Mouse (Mus musculus) stomach, postnatal 0 days (tissue): ENCODE measurements around the gene Eea1. TPM values are rescaled to one million over a fixed set of nuclear protein-coding genes. Genes with fewer than 3 reads are reported as not detected.

ENCODE experiments used
- ATAC-seq: fragments of 200-750 bp; cut with Nextera tagmentation; 2 replicates; pipeline ENCODE4 v1.8.0; 2017; ENCODE audit not compliant: low FRiP score, low TSS enrichment
- DNase-seq: peaks from one replicate; pipeline ENCODE4 v3.0.0-alpha.2; 2016; ENCODE audit warnings: low spot score
- H3K27ac ChIP-seq: fragments of 300-500 bp; sonication (generic); replicated peaks from 2 replicates; pipeline ENCODE4 v1.5.1; 2014; ENCODE audit warnings: mild to moderate bottlenecking, control low read depth
- H3K27me3 ChIP-seq: fragments of 300-500 bp; sonication (generic); 2 replicates; pipeline ENCODE4 v1.6.1; 2014; ENCODE audit warnings: low read length; ENCODE audit not compliant: control insufficient read depth, insufficient read depth
- H3K36me3 ChIP-seq: fragments of 300-500 bp; sonication (generic); 2 replicates; pipeline ENCODE4 v1.6.1; 2014; ENCODE audit warnings: low read length, mixed read lengths; ENCODE audit not compliant: control insufficient read depth, insufficient read depth
- H3K4me1 ChIP-seq: fragments of 300-500 bp; sonication (generic); replicated peaks from 2 replicates; pipeline ENCODE4 v1.6.1; 2014; ENCODE audit warnings: antibody characterized with exemption; ENCODE audit not compliant: control insufficient read depth, insufficient read depth
- H3K4me2 ChIP-seq: fragments of 300-500 bp; sonication (generic); replicated peaks from 2 replicates; pipeline ENCODE4 v1.6.1; 2014; ENCODE audit warnings: low read depth, mild to moderate bottlenecking, control low read depth, moderate library complexity
- H3K4me3 ChIP-seq: fragments of 300-500 bp; sonication (generic); 2 replicates; pipeline ENCODE4 v1.5.1; 2014; ENCODE audit warnings: low read depth, low read length, control low read depth
- H3K9ac ChIP-seq: fragments of 300-500 bp; sonication (generic); 2 replicates; pipeline ENCODE4 v1.6.1; 2014; ENCODE audit warnings: mild to moderate bottlenecking, low read length, control low read depth, mixed read lengths
- H3K9me3 ChIP-seq: fragments of 300-500 bp; sonication (generic); 2 replicates; pipeline ENCODE4 v1.6.1; 2016; ENCODE audit warnings: low read length; ENCODE audit not compliant: control insufficient read depth
- CTCF ChIP-seq: IDR thresholded peaks from 2 replicates; pipeline ENCODE4 v1.5.1; 2016; ENCODE audit warnings: antibody characterized with exemption, low read depth, mild to moderate bottlenecking, moderate library complexity
- EP300 ChIP-seq: optimal IDR thresholded peaks from 2 replicates; pipeline ENCODE3; 2016; ENCODE audit warnings: antibody characterized with exemption
- WGBS: fragments of 180-500 bp; shearing (Covaris S2); extraction: QIAGEN DNeasy Blood & Tissue Kit; methylation state at CpG from one replicate; pipeline ENCODE4 v1.1.7; 2014; 5-methylcytosine and 5-hydroxymethylcytosine counted together
- polyA plus RNA-seq: library from polyadenylated mRNA; unstranded; fragments of >200 nt; fragmentation: Nextera tagmentation; extraction: Ambion mirVana; gene quantifications from 2 replicates; pipeline ENCODE4 v1.2.1, GENCODE M21; 2015

The Eea1 gene
- polyA plus RNA-seq, 1 experiment from 2014 or later = 20.2 TPM

DNA sequence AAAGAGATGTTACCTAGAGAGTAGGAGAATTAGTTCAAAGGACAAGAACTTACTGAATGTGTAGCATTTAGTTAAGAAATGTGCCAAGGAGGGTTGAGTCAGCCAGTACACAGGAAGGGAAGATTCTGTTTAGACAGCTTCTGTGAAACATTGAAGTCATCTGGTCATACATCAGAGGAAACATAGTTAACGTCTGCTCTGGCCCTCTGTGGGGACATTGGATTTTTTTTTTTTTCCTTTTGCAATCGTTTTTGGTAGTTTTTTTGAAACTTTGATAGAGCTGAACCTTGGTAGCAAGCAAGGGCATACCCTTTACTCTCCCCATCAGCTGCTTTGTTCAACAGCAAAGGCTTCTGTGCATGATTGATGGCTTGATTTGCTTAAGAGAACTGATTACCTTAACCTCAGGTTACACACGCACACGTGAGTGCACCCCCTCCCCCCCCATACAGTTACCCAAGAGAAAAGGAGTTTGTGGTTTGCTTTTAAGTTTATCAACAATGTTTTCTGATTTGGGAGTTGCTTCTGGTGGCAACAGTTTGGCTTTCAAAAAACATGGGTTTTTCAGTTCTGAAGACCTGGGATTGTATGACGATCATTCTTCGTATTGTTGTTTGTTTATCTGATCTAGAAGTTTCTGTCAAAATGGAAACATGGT is 1.4 kb downstream of the Eea1 start:
- DNase-seq = no peak

DNA sequence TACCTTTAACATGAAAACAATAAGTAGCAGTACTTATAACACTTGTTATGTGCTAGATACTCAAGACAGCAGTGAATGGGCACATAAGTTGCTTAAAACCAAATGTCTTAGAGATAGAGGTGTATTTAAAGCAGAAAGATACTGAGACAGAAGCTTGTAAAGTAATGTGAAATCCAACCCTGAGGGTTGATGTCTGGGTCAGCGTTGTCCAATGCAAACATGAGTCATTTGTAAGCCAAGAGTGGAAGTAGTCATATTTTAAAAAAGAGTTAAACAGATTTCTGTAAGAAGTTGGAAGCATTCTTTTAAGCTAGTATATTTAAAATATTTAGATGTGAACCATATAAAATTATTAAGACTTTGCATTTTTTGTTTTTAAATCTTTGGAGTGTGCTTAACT is 4.6 kb downstream of the Eea1 start:
- H3K9ac ChIP-seq = no peak overlapping the region
- no peaks in the 10 kb centered on the region for H3K9me3 ChIP-seq
- no peak overlapping the region for H3K4me3 ChIP-seq
- H3K4me2 ChIP-seq = no peak overlapping the region
- H3K27me3 ChIP-seq = no peaks in the 10 kb centered on the region
- no peak for ATAC-seq
- H3K27ac ChIP-seq = no peak overlapping the region
- DNase-seq = no peak
- no peaks in the 10 kb centered on the region for H3K4me1 ChIP-seq
- TF ChIP-seq EP300 (no peak), CTCF (no peak)
- H3K36me3 ChIP-seq = no peaks in the 10 kb centered on the region
- WGBS = 53% methylated on average over 1 of the region's 1 CpGs

More for the DNA sequence above, 1.4 kb downstream of the Eea1 start:
- H3K27me3 ChIP-seq = no peaks in the 10 kb centered on the region
- no peaks in the 10 kb centered on the region for H3K9me3 ChIP-seq
- no peaks in the 10 kb centered on the region for H3K4me1 ChIP-seq
- H3K4me3 ChIP-seq = peak overlapping the region; percentile 91
- WGBS = 28% methylated on average over 6 of the region's 6 CpGs
- peak overlapping the region; percentile 3; the same call in 1 of the 2 replicates for H3K27ac ChIP-seq
- no peaks in the 10 kb centered on the region for H3K36me3 ChIP-seq
- H3K4me2 ChIP-seq = peak overlapping the region; percentile 82
- no peak for TF ChIP-seq EP300
- TF ChIP-seq CTCF = no peak
- no peak overlapping the region for H3K9ac ChIP-seq
- ATAC-seq = no peak

DNA sequence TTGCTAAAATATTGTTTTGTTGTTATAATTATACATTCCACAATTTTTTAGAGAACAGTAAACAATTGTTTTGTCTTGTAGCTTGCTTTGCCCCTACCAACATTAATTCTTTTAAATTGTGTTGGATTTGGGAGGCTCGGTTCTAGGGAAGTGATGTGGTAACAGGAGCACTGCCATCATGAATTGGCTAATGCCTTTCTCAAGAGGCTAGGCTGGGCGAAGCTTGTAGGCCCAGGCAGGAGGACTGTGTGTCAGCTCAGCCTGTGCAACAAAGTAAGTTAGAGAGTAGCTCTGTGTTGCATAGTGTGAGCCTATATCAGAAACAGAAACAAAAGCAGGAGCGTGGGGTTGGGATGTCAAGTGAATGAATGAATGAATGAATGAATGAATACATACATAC is 9.0 kb downstream of the Eea1 start:
- Histone ChIP-seq H3K27me3 (no peaks in the 10 kb centered on the region), H3K27ac (no peak overlapping the region), H3K9ac (no peak overlapping the region), H3K36me3 (no peaks in the 10 kb centered on the region), H3K4me2 (no peak overlapping the region), H3K4me1 (no peaks in the 10 kb centered on the region), H3K9me3 (no peaks in the 10 kb centered on the region), H3K4me3 (no peak overlapping the region)
- 93% methylated on average over 3 of the region's 3 CpGs for WGBS
- no peak for DNase-seq
- ATAC-seq = no peak
- no peak for TF ChIP-seq EP300
- TF ChIP-seq CTCF = no peak

DNA sequence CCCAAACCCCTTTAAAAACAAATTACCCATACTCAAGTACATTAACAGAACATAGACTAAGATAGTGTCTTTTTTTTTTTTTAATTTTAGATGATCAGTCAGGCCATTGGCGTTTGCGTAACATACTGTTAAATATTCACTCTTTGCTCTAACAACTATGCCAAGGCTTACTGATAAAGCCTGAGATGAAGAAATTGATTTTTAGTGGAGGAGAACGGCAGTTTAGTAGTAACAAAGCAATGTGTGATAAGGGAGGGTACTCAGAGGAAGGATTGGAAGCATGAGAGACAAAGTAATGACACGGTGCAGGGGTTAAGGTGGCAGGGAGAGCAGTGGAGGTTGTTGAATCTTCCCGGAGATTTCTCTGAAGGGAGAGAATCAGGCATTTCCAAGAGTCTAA is 9.7 kb downstream of the Eea1 start:
- ATAC-seq (no peak), DNase-seq (no peak)
- H3K9ac ChIP-seq = no peak overlapping the region
- no peaks in the 10 kb centered on the region for H3K9me3 ChIP-seq
- 75% methylated on average over 5 of the region's 5 CpGs for WGBS
- no peak overlapping the region for H3K4me2 ChIP-seq
- no peaks in the 10 kb centered on the region for H3K4me1 ChIP-seq
- H3K27me3 ChIP-seq = no peaks in the 10 kb centered on the region
- TF ChIP-seq CTCF (no peak), EP300 (no peak)
- H3K4me3 ChIP-seq = no peak overlapping the region
- H3K36me3 ChIP-seq = no peaks in the 10 kb centered on the region
- H3K27ac ChIP-seq = no peak overlapping the region

DNA sequence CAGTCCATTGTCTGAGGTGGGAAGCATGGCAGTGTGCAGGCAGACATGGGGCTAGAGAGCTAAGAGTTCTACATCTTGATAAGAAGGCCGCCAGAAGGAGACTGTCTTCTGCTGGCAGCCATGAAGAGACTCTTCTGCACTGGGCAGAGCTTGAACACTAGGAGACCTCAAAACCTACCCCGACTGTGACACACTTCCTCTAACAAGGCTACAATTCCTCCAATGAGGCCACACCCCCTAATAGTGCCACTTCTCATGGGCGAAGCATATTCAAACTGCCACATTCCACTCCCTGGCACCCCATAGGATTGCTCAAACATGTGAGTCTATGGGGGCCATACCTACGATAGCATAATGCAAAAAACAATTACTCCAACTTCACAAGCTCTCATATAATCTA is 10.3 kb downstream of the Eea1 start:
- TF ChIP-seq CTCF = no peak
- no peak for TF ChIP-seq EP300
- ATAC-seq (no peak), DNase-seq (no peak)
- Histone ChIP-seq H3K27ac (no peak overlapping the region), H3K27me3 (no peaks in the 10 kb centered on the region), H3K9ac (no peak overlapping the region), H3K36me3 (no peaks in the 10 kb centered on the region), H3K9me3 (no peaks in the 10 kb centered on the region), H3K4me3 (no peak overlapping the region), H3K4me2 (no peak overlapping the region), H3K4me1 (no peaks in the 10 kb centered on the region)
- 79% methylated on average over 4 of the region's 4 CpGs for WGBS

DNA sequence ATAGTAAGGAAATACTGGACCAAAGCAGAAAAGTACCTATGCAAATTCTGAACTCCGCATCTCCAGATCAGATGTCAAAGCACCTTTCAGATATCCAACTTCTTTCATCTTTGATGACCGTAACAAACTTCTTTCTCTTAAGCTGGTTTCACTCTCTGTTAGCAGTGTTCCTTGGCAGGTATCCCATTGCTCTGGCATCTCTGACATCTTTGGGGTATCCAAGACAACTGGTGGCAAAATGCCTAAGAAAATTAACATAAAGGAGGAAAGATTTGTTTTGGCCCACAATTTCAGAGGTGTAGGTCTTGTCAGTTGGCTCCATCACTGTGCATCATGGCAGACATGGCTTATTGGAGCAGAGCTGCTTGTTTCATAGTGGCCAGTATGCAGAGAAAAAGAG is 10.9 kb downstream of the Eea1 start:
- no peaks in the 10 kb centered on the region for H3K9me3 ChIP-seq
- H3K4me2 ChIP-seq = no peak overlapping the region
- no peak overlapping the region for H3K4me3 ChIP-seq
- no peaks in the 10 kb centered on the region for H3K36me3 ChIP-seq
- DNase-seq (no peak), ATAC-seq (no peak)
- WGBS = 87% methylated on average over 2 of the region's 2 CpGs
- no peaks in the 10 kb centered on the region for H3K4me1 ChIP-seq
- TF ChIP-seq EP300 (no peak), CTCF (no peak)
- H3K9ac ChIP-seq = no peak overlapping the region
- no peaks in the 10 kb centered on the region for H3K27me3 ChIP-seq
- no peak overlapping the region for H3K27ac ChIP-seq
